Comparison of ENCODE assay signal across 23 mouse cellular contexts in the genomic region with DNA sequence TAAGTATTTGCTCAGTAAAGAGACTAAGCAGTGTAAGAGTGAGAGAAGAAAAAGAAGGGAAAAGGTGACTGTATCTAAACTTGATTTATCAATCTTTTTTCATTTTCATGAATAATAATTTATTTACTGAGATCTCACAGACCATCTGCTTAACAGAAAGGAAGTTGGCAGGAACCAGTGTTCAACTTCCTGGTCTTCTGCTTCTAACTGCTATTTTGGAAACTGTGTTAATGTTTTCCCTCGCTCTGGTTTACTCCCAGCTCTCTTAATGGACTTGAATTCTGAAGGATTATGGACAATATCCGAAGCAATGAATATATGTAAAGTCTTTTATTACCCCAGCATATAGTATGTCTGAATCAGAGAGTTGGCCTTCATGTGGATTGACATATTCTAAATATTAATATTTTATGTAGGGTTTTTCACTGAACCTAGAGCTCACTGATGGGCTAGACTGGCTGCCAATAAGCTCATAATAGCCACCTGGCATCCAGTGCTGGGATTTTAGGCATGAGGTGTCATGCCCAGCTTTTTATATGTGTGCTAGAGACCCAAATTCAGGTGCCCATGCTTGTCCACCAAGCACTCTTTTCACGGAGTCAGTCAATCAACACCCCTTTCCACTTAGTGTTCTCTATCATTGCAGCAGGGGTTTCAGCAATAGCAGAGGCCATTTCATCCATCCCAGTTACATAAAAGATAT.
DNase-seq lines count a peak whose midpoint lies in the region; ATAC-seq and TF ChIP-seq lines count a peak whose summit lies in the region.
"Had no signal": no experiment of that assay in that cellular context is flagged by ENCODE, and none has a peak within 500 bp of the region (broad histone marks: within the 10 kb centered on the region; RNA-seq: fewer than 3 reads in every experiment).

No protein-coding gene starts in this region.

- H3K4me2 ChIP-seq in forebrain, embryonic 14.5 days (ENCODE audit: low read length), result no peak overlapping the region
- H3K4me2 ChIP-seq: heart, embryonic 12.5 days; limb, embryonic 13.5 days; liver, embryonic 12.5 days; midbrain, embryonic 11.5 days; stomach, embryonic 15.5 days had no signal

- no peak for TF ChIP-seq POLR2A in brain, embryonic 14.5 days (IDR thresholded peaks at IDR 0.05; ENCODE audit: borderline replicate concordance, extremely low read depth, insufficient read depth, insufficient read length, poor library complexity, severe bottlenecking)

- no peaks in the 10 kb centered on the region for H3K27me3 ChIP-seq in forebrain, embryonic 14.5 days (replicated peaks; ENCODE audit: control insufficient read depth, insufficient read depth, low read length)
- H3K27me3 ChIP-seq in forebrain, embryonic 10.5 days (ENCODE audit: poor library complexity, severe bottlenecking), result no peaks in the 10 kb centered on the region
- H3K27me3 ChIP-seq: heart, embryonic 12.5 days; limb, embryonic 13.5 days; liver, embryonic 12.5 days; stomach, embryonic 15.5 days had no signal

- H3K27ac ChIP-seq in forebrain, embryonic 14.5 days (ENCODE audit: low read depth, low read length), result no peak overlapping the region
- H3K27ac ChIP-seq in forebrain, embryonic 10.5 days, result no peak overlapping the region
- H3K27ac ChIP-seq: hindbrain, postnatal 0 days; limb, embryonic 13.5 days; liver, embryonic 12.5 days; stomach, embryonic 15.5 days had no signal

- H3K4me3 ChIP-seq in forebrain, embryonic 14.5 days (ENCODE audit: low read depth, low read length), result no peak overlapping the region
- H3K4me3 ChIP-seq in forebrain, embryonic 10.5 days, result no peak overlapping the region
- H3K4me3 ChIP-seq: heart, embryonic 12.5 days; limb, embryonic 13.5 days; liver, embryonic 12.5 days; stomach, embryonic 15.5 days had no signal

- no peaks in the 10 kb centered on the region for H3K4me1 ChIP-seq in forebrain, embryonic 14.5 days (ENCODE audit: control insufficient read depth, insufficient read depth, low read length)
- no peaks in the 10 kb centered on the region for H3K4me1 ChIP-seq in forebrain, embryonic 10.5 days
- H3K4me1 ChIP-seq: heart, embryonic 12.5 days; limb, embryonic 13.5 days; liver, embryonic 12.5 days; stomach, embryonic 15.5 days had no signal

- DNase-seq in forebrain, embryonic 14.5 days (ENCODE audit: low spot score), result peak; percentile 37
- no peak for DNase-seq in forebrain, embryonic 10.5 days (ENCODE audit: extremely low spot score, low spot score)
- DNase-seq in brain, embryonic 14.5 days (ENCODE audit: low read depth), result peak; percentile 34
- DNase-seq in cerebellum, adult 8-10 months, result peak; percentile 52
- peak; percentile 48 to 61 for DNase-seq in cerebellum, postnatal 36 days
- no peak for DNase-seq in thymus, postnatal 4 days
- DNase-seq in testis, postnatal 14 days (ENCODE audit: low spot score), result no peak
- DNase-seq: adrenal gland, postnatal 14 days; embryo, embryonic 11 days; heart, postnatal 10 days; kidney, postnatal 25 days; lung, adult 18-20 months; lung, postnatal 14 days; thymus, adult 18-20 months; thymus, postnatal 36 days had no signal

- ATAC-seq in forebrain, embryonic 14.5 days, result no peak
- ATAC-seq in granulocyte monocyte progenitor cell, adult 5-6 weeks (replicated peaks; ENCODE audit: poor library complexity, severe bottlenecking), result no peak
- ATAC-seq: hindbrain, postnatal 0 days; intestine, embryonic 16.5 days; liver, embryonic 12.5 days had no signal

- no peaks in the 10 kb centered on the region for H3K9me3 ChIP-seq in forebrain, embryonic 14.5 days (replicated peaks; ENCODE audit: control insufficient read depth, low read length)
- H3K9me3 ChIP-seq in forebrain, embryonic 10.5 days, result no peaks in the 10 kb centered on the region
- H3K9me3 ChIP-seq: heart, embryonic 12.5 days; limb, embryonic 13.5 days; liver, embryonic 12.5 days; stomach, embryonic 15.5 days had no signal

- no peak for TF ChIP-seq CTCF in brain, embryonic 14.5 days (IDR thresholded peaks at IDR 0.05; ENCODE audit: borderline replicate concordance, extremely low read depth, insufficient read depth, insufficient read length)

- 87% methylated on average over 3 of the region's 3 CpGs for WGBS in forebrain, embryonic 14.5 days
- 92% methylated on average over 3 of the region's 3 CpGs for WGBS in forebrain, embryonic 10.5 days

- no peaks in the 10 kb centered on the region for H3K36me3 ChIP-seq in forebrain, embryonic 14.5 days (ENCODE audit: control insufficient read depth, insufficient read depth, low read length)
- no peaks in the 10 kb centered on the region for H3K36me3 ChIP-seq in forebrain, embryonic 10.5 days (replicated peaks)
- H3K36me3 ChIP-seq: heart, embryonic 12.5 days; limb, embryonic 13.5 days; liver, embryonic 12.5 days; stomach, embryonic 15.5 days had no signal

- H3K9ac ChIP-seq in forebrain, embryonic 14.5 days (ENCODE audit: low read length), result no peak overlapping the region
- H3K9ac ChIP-seq: heart, embryonic 12.5 days; limb, embryonic 13.5 days; liver, embryonic 12.5 days; stomach, embryonic 15.5 days had no signal

Comparison
In these comparisons a context has a peak if more than half of its experiments do, and no peak if none do; other contexts are left out.
1. DNase-seq: peak in forebrain, embryonic 14.5 days (single experiment), brain, embryonic 14.5 days (single experiment), cerebellum, adult 8-10 months (single experiment) and cerebellum, postnatal 36 days (2 of 2); none in forebrain, embryonic 10.5 days (single experiment), thymus, postnatal 4 days (single experiment) and testis, postnatal 14 days (single experiment).